Mouse (Mus musculus): ENCODE measurements around the gene Mgea5. TPM values are rescaled to one million over a fixed set of nuclear protein-coding genes. Genes with fewer than 3 reads are reported as not detected.

Gene Mgea5
- polyA plus RNA-seq, 1 experiment: 2.3 TPM

DNA sequence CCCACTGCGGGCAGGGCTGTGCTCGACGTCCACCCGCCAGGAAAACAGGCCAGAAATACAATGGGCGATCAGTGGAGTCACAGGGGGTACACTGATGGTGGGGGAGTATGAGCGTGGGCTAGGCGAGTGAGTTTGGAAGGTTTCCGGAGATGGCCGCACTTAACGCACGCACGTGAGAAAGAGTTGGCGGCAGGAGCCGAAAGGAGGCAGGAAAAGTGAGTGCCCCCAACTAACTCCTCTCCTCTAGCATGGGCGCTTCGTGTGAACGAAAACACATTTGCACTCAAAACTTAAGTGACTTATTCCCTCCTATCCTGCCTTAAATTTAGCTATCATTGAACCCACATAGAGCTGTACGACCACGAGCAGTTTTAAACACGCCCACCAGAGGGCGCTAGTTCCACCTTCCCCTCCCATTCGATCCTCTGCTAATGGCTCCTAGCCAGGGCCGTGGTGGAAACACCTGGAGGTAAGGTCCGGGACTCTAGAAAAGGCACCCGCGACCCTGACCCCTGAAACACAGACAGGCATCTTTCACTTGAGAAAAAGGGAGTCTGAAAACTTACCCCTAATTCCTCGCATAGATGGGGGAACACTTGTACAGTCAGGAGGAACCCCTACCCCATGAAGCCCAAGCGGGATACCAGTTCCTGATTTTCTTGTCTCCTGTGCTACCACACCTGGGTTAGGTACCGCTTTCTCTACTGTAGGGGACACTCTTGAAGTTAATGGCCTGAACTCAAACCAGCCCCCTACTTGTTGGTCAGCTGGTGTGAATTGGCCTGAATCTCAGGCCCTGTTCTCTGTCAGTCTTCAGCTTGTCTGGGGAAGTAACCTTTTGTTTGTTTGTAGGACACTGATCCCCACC, 37.2 kb downstream of the Mgea5 start:
- H3K9me3 ChIP-seq (ENCODE audit: control insufficient read depth, low read length): peaks cover 22% of the 10 kb centered on the region; the same call in 1 of the 2 replicates
- no peak overlapping the region for H3K4me3 ChIP-seq (replicated peaks)
- peaks cover 28% of the 10 kb centered on the region for H3K36me3 ChIP-seq (ENCODE audit: control insufficient read depth)
- TF ChIP-seq TAL1 (IDR thresholded peaks at IDR 0.05; ENCODE audit: low read length): no peak
- no peak for TF ChIP-seq GATA1 (IDR thresholded peaks at IDR 0.05; ENCODE audit: low read length)
- H3K27me3 ChIP-seq (ENCODE audit: control insufficient read depth): peaks cover 53% of the 10 kb centered on the region
- H3K4me1 ChIP-seq (ENCODE audit: control insufficient read depth): peaks cover 36% of the 10 kb centered on the region

GRCm38 (mm10) chr19:45745344-45746152, 38.1 kb downstream of the Mgea5 start:
- no peak overlapping the region for H3K4me3 ChIP-seq (replicated peaks)
- peaks cover 25% of the 10 kb centered on the region; the same call in 1 of the 2 replicates for H3K9me3 ChIP-seq (ENCODE audit: control insufficient read depth, low read length)
- TF ChIP-seq GATA1 (IDR thresholded peaks at IDR 0.05; ENCODE audit: low read length) (no peak), TAL1 (IDR thresholded peaks at IDR 0.05; ENCODE audit: low read length) (no peak)
- peaks cover 61% of the 10 kb centered on the region for H3K27me3 ChIP-seq (ENCODE audit: control insufficient read depth)
- peaks cover 36% of the 10 kb centered on the region for H3K4me1 ChIP-seq (ENCODE audit: control insufficient read depth)
- H3K36me3 ChIP-seq (ENCODE audit: control insufficient read depth): peaks cover 20% of the 10 kb centered on the region

- Histone ChIP-seq H3K4me1 (ENCODE audit: control insufficient read depth) (peaks cover 21% of the 10 kb centered on the region), H3K9me3 (ENCODE audit: control insufficient read depth, low read length) (peaks cover 25% of the 10 kb centered on the region; the same call in 1 of the 2 replicates), H3K36me3 (ENCODE audit: control insufficient read depth) (peaks cover 10% of the 10 kb centered on the region), H3K27me3 (ENCODE audit: control insufficient read depth) (peaks cover 81% of the 10 kb centered on the region), H3K4me3 (replicated peaks) (no peak overlapping the region)
- TF ChIP-seq TAL1 (IDR thresholded peaks at IDR 0.05; ENCODE audit: low read length) (no peak), GATA1 (IDR thresholded peaks at IDR 0.05; ENCODE audit: low read length) (no peak)
Observed at GRCm38 (mm10) chr19:45743619-45744018, 40.0 kb downstream of the Mgea5 start.

- peaks cover 5% of the 10 kb centered on the region for H3K36me3 ChIP-seq (ENCODE audit: control insufficient read depth)
- H3K4me3 ChIP-seq (replicated peaks): no peak overlapping the region
- peaks cover 86% of the 10 kb centered on the region for H3K27me3 ChIP-seq (ENCODE audit: control insufficient read depth)
- peaks cover 25% of the 10 kb centered on the region; the same call in 1 of the 2 replicates for H3K9me3 ChIP-seq (ENCODE audit: control insufficient read depth, low read length)
- peaks cover 16% of the 10 kb centered on the region for H3K4me1 ChIP-seq (ENCODE audit: control insufficient read depth)
- TF ChIP-seq GATA1 (IDR thresholded peaks at IDR 0.05; ENCODE audit: low read length): no peak
- TF ChIP-seq TAL1 (IDR thresholded peaks at IDR 0.05; ENCODE audit: low read length): no peak
Observed at GRCm38 (mm10) chr19:45742984-45743575, 40.6 kb downstream of the Mgea5 start.

GRCm38 (mm10) chr19:45742218-45742983, 41.2 kb downstream of the Mgea5 start, which contains the start of gene Fgf8:
Fgf8 (minus strand) TSS chr19:45742915.
- Histone ChIP-seq H3K9me3 (ENCODE audit: control insufficient read depth, low read length) (peaks cover 25% of the 10 kb centered on the region; the same call in 1 of the 2 replicates), H3K36me3 (ENCODE audit: control insufficient read depth) (peaks cover 3% of the 10 kb centered on the region), H3K27me3 (ENCODE audit: control insufficient read depth) (peaks cover 93% of the 10 kb centered on the region), H3K4me3 (replicated peaks) (no peak within 1 kb of the TSS), H3K4me1 (ENCODE audit: control insufficient read depth) (peaks cover 13% of the 10 kb centered on the region)
- no peak for TF ChIP-seq GATA1 (IDR thresholded peaks at IDR 0.05; ENCODE audit: low read length)

DNA sequence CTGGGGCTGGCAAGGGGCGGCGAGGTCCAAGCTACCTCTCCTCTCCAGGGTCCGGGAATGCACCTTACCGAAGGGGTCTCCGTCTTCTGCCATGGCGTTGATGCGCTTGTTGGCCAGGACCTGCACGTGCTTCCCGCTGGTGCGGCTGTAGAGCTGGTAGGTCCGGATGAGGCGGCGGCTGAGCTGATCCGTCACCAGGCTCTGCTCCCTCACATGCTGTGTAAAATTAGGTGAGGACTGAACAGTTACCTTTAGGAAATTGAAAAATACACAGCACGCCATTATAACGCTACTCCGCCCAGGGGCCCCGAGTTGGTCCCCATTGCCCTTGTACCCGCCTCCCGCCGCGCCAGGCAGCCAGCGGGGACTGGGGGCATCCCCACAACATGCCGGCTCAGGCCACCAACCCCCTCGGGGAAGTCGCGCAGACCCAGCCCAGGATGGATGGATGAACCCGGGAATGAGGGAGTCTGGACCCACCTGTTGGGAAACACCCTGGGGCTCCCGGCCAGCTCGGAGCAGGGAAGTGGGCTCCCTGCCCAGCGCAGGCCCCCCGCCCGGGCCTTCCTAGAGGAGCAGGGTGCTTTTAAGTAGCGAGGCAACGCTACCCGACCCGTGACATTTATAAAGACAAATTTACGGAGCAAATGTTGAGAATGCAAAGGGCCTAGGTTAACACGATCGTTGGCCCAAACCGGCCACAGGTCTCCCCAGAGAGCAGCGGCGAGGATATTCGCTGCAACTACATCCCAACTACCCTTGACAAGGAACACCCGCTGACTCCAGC, 42.0 kb downstream of the Mgea5 start:
- Histone ChIP-seq H3K4me1 (ENCODE audit: control insufficient read depth) (peaks cover 13% of the 10 kb centered on the region), H3K4me3 (replicated peaks) (no peak overlapping the region), H3K9me3 (ENCODE audit: control insufficient read depth, low read length) (peaks cover 25% of the 10 kb centered on the region; the same call in 1 of the 2 replicates), H3K36me3 (ENCODE audit: control insufficient read depth) (no peaks in the 10 kb centered on the region), H3K27me3 (ENCODE audit: control insufficient read depth) (peaks cover 100% of the 10 kb centered on the region)
- TF ChIP-seq TAL1 (IDR thresholded peaks at IDR 0.05; ENCODE audit: low read length) (no peak), GATA1 (IDR thresholded peaks at IDR 0.05; ENCODE audit: low read length) (no peak)

DNA sequence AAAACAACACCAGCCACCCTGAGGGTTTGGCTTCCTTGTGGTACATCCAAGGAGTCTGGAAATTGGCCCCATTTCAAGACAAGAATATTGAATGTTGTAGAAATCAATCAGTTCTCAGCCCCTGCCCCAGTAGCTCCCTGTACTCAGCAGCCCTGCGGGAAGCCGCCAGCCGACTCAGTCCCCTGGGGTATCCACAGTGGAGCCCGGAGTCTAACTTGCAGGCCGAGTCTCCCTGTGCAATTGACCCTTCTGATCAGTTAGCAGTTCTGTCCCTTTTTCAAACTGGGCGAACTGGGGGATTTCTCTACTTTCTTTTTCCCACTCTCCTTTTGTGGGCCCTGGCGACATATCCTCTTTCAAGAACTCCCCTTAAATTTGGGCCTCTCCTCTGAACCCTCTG, 42.8 kb downstream of the Mgea5 start:
- no peak overlapping the region for H3K4me3 ChIP-seq (replicated peaks)
- peaks cover 6% of the 10 kb centered on the region for H3K4me1 ChIP-seq (ENCODE audit: control insufficient read depth)
- peaks cover 23% of the 10 kb centered on the region; the same call in 1 of the 2 replicates for H3K9me3 ChIP-seq (ENCODE audit: control insufficient read depth, low read length)
- no peak for TF ChIP-seq TAL1 (IDR thresholded peaks at IDR 0.05; ENCODE audit: low read length)
- no peak for TF ChIP-seq GATA1 (IDR thresholded peaks at IDR 0.05; ENCODE audit: low read length)
- H3K36me3 ChIP-seq (ENCODE audit: control insufficient read depth): no peaks in the 10 kb centered on the region
- peaks cover 100% of the 10 kb centered on the region for H3K27me3 ChIP-seq (ENCODE audit: control insufficient read depth)
